5 mouse cellular contexts compared by ENCODE assay signal in the genomic region with DNA sequence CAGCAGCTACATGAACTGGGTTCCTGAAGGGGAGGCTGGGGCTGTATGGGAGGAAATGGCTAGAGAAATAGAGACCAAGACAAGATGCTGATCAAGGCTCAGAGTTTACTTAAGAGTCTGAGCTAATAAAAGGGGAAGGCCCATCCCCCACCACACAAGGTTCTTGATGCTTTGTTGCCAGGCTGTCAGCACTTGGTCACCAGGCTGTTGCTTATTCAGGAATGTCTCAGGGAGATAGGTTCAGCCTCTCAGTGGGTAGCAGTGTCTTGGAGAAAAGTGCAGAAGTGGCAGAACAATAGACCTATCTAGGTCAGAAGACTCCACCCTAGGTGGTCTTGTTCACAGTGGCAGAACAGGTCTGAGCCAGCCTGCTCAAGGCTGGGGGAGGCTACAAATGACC. TPM values are rescaled to one million over a fixed set of nuclear protein-coding genes. Genes with fewer than 3 reads are reported as not detected.
"Had no signal": no experiment of that assay in that cellular context is flagged by ENCODE, and none has a peak within 500 bp of the region (broad histone marks: within the 10 kb centered on the region; RNA-seq: fewer than 3 reads in every experiment).

No protein-coding gene starts in this region.

RNA-seq across cellular contexts. Expression of a gene that starts 42.9 kb away (rescaled TPM):
- polyA plus RNA-seq: small intestine, adult 2 months; spleen, adult 2 months; testis, adult 2 months; thymus, postnatal 0 days; urinary bladder, adult 2 months had no signal
